Mouse (Mus musculus): ENCODE results near the gene Cd24a. TPM values are rescaled to one million over a fixed set of nuclear protein-coding genes. Genes with fewer than 3 reads are reported as not detected.

The Cd24a gene
- total RNA-seq, 4 experiments from 2014 or later, result 6.3 to 9.3 (median 8.0) TPM

GRCm38 (mm10) chr10:43624791-43625398 is 46.8 kb downstream of the Cd24a start:
- peak in 1 of 2 experiments; percentile 9 for DNase-seq (ENCODE audit: low spot score in 2 of 2)

GRCm38 (mm10) chr10:43625578-43625977 is 47.5 kb downstream of the Cd24a start:
- DNase-seq (ENCODE audit: low spot score in 2 of 2), result no peak

- DNase-seq (ENCODE audit: low spot score in 2 of 2), result no peak
Observed at GRCm38 (mm10) chr10:43629216-43629615, 51.1 kb downstream of the Cd24a start.

GRCm38 (mm10) chr10:43629857-43630256 is 51.8 kb downstream of the Cd24a start:
- DNase-seq (ENCODE audit: low spot score in 2 of 2), result no peak

- DNase-seq (ENCODE audit: low spot score in 2 of 2), result no peak
Observed at GRCm38 (mm10) chr10:43630634-43631033, 52.5 kb downstream of the Cd24a start.

- no peak for DNase-seq (ENCODE audit: low spot score in 2 of 2)
Observed at GRCm38 (mm10) chr10:43631049-43631448, 53.0 kb downstream of the Cd24a start.

- no peak for DNase-seq (ENCODE audit: low spot score in 2 of 2)
Observed at GRCm38 (mm10) chr10:43631639-43632354, 53.7 kb downstream of the Cd24a start.

- no peak for DNase-seq (ENCODE audit: low spot score in 2 of 2)
Observed at GRCm38 (mm10) chr10:43633117-43633516, 55.0 kb downstream of the Cd24a start.

Other genes with a start within 250 kb of the Cd24a start
- gene Bend3, start 99.5 kb upstream of the Cd24a start, total RNA-seq (2022), result 1 to 10 TPM; 4.6 to 6.6 (median 4.7) TPM
- gene Gm9803, start 54.2 kb upstream of the Cd24a start, total RNA-seq (2022), result 1 to 10 TPM in 3 of 4 experiments, not detected in 1; 3.7 to 5.8 (median 4.0) TPM
- gene 1700021F05Rik, start 37.3 kb upstream of the Cd24a start, total RNA-seq (2022), result 10 to 100 TPM; 32.0 to 42.3 (median 37.3) TPM